Comparison of ENCODE assay signal across 9 mouse cellular contexts in the genomic region with DNA sequence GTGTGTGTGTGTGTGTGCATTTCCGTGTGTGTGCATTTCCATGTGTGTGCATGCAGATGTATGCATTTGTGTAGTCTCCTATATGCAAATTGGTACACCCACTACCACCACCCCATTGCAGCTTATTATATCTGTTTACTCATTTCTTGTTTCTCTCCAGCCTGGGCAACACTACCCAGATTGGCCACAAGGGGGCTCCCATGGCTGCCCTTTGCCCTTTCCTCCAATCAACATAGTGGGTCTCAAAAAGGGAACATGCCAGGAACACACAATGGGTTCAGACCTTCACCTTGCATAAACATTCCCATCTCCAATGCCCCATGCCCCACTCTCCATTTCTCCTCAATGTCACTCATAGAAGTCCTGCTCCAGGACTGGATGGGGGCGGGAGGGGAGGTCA. TPM values are rescaled to one million over a fixed set of nuclear protein-coding genes. Genes with fewer than 3 reads are reported as not detected.
DNase-seq lines count a peak whose midpoint lies in the region; ATAC-seq and TF ChIP-seq lines count a peak whose summit lies in the region.
"Had no signal": no experiment of that assay in that cellular context is flagged by ENCODE, and none has a peak within 500 bp of the region (broad histone marks: within the 10 kb centered on the region; RNA-seq: fewer than 3 reads in every experiment).

No protein-coding gene starts in this region.

- peak; percentile 73 for ATAC-seq in erythroid progenitor cell, adult 5-6 weeks (replicated peaks; ENCODE audit: low FRiP score, poor library complexity, severe bottlenecking)

- H3K4me1 ChIP-seq in E14TG2a.4 (replicated peaks; ENCODE audit: low read depth, low read length): peaks cover 60% of the 10 kb centered on the region
- H3K4me1 ChIP-seq in testis, adult 2 months (ENCODE audit: control insufficient read depth, insufficient read depth, low read length): no peaks in the 10 kb centered on the region
- H3K4me1 ChIP-seq: midbrain, embryonic 12.5 days had no signal

- no peak for TF ChIP-seq POLR2A in testis, adult 2 months (IDR thresholded peaks at IDR 0.05; ENCODE audit: control insufficient read depth, low read depth, low read length)

- peak; percentile 85 for TF ChIP-seq CTCF in E14TG2a.4 (conservative IDR thresholded peaks at IDR 0.05; ENCODE audit: low read length)
- TF ChIP-seq CTCF in testis, adult 2 months (IDR thresholded peaks at IDR 0.05; ENCODE audit: control insufficient read depth, insufficient read depth, insufficient replicate concordance, low read depth, low read length): peak; percentile 59; the same call in 1 of the 2 replicates

- no peak overlapping the region for H3K4me3 ChIP-seq in E14TG2a.4 (replicated peaks; ENCODE audit: low read length)
- H3K4me3 ChIP-seq in testis, adult 2 months (ENCODE audit: control insufficient read depth, low read depth, low read length): no peak overlapping the region
- H3K4me3 ChIP-seq: midbrain, embryonic 12.5 days had no signal

- H3K27ac ChIP-seq in testis, adult 2 months (ENCODE audit: control insufficient read depth, insufficient read depth, low read depth, low read length): no peak overlapping the region
- H3K27ac ChIP-seq: midbrain, embryonic 12.5 days had no signal

- peak; percentile 32 for DNase-seq in layer of hippocampus, adult 11-12 months (ENCODE audit: low spot score)
- no peak for DNase-seq in layer of hippocampus, adult 18-20 months (ENCODE audit: low spot score in 2 of 2)
- DNase-seq in adipocyte (ENCODE audit: low spot score): peak; percentile 5
- peak; percentile 67 for DNase-seq in lung, postnatal 14 days
- DNase-seq in frontal cortex, postnatal 10 days (ENCODE audit: low spot score in 2 of 2): no peak

- H3K36me3 ChIP-seq in E14TG2a.4 (ENCODE audit: insufficient read depth, low read length): no peaks in the 10 kb centered on the region
- no peaks in the 10 kb centered on the region for H3K36me3 ChIP-seq in testis, adult 2 months (ENCODE audit: control insufficient read depth, insufficient read depth, low read length)
- H3K36me3 ChIP-seq: midbrain, embryonic 12.5 days had no signal

- no peaks in the 10 kb centered on the region for H3K9me3 ChIP-seq in E14TG2a.4 (ENCODE audit: low read length)
- H3K9me3 ChIP-seq: midbrain, embryonic 12.5 days had no signal

- no peaks in the 10 kb centered on the region for H3K27me3 ChIP-seq in E14TG2a.4 (ENCODE audit: insufficient read depth, low read length)
- H3K27me3 ChIP-seq in testis, adult 2 months (ENCODE audit: control insufficient read depth, insufficient read depth, low read length): no peaks in the 10 kb centered on the region
- H3K27me3 ChIP-seq: midbrain, embryonic 12.5 days had no signal

RNA-seq across cellular contexts. Expression of a gene that starts 24.3 kb away (rescaled TPM):
- 1 to 10 TPM; 3.2 to 4.8 TPM for total RNA-seq in layer of hippocampus, adult 18-20 months (2021)
- 1.3 and 2.2 TPM in 2 replicates for total RNA-seq in erythroid progenitor cell, adult 5-6 weeks (2015; ENCODE audit: low replicate concordance)
- 1.3 and 3.9 TPM in 2 replicates for total RNA-seq in erythroid progenitor cell, adult 5-6 weeks (2017; ENCODE audit: low replicate concordance)
- 3.1 TPM in 2 replicates for polyA plus RNA-seq in testis, adult 2 months (2012; rRNA removed)

Comparison
In these comparisons a context has a peak if more than half of its experiments do, and no peak if none do; other contexts are left out.
1. DNase-seq: peak in layer of hippocampus, adult 11-12 months (single experiment), adipocyte (single experiment) and lung, postnatal 14 days (single experiment); none in layer of hippocampus, adult 18-20 months (0 of 2) and frontal cortex, postnatal 10 days (0 of 2).